Mouse (Mus musculus): Measurements from ENCODE around the gene Ggta1.

Gene Ggta1

DNA sequence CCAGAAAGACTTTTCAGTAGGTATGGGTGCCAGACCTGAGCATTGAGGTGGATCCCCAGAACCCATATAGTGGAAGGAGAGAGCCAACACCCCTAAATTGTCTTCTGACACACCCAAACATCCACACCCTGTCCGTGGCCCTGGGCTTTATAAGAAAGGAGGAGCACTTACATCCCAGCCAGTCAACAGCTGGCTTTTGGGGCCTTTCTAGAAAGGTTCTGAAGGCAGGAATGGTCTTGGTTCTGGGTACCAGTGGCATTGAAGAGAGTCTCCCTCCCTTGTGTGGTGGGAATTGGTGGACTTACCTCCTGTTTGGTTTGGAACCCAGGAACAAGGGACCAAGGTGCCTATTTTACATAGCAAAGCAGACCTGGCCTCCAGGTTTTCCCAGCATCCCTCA is 56.4 kb downstream of the Ggta1 start:
- no peak for DNase-seq (ENCODE audit: low spot score in 2 of 2)

GRCm38 (mm10) chr2:35402391-35402790 is 60.6 kb downstream of the Ggta1 start:
- no peak for DNase-seq (ENCODE audit: low spot score in 2 of 2)

DNA sequence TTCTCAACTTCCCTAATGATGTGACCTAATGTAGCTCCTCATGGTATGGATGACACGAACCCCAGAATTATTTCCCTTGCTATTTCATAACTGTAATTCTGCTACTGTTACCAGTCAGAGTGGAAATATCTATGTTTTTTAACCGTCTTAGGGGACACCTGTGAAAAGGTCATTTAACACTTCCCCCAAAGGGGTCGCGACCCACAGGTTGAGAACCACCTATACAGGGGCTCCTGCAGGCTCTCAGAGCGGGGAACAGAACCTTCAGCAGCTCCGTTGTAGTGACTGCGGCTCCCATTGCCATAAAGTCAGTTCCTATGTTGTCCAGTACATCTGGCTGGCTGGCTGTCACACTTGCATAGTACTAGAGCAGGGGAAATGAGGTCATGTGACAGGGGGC is 62.3 kb downstream of the Ggta1 start:
- DNase-seq (ENCODE audit: low spot score in 2 of 2), result no peak

DNA sequence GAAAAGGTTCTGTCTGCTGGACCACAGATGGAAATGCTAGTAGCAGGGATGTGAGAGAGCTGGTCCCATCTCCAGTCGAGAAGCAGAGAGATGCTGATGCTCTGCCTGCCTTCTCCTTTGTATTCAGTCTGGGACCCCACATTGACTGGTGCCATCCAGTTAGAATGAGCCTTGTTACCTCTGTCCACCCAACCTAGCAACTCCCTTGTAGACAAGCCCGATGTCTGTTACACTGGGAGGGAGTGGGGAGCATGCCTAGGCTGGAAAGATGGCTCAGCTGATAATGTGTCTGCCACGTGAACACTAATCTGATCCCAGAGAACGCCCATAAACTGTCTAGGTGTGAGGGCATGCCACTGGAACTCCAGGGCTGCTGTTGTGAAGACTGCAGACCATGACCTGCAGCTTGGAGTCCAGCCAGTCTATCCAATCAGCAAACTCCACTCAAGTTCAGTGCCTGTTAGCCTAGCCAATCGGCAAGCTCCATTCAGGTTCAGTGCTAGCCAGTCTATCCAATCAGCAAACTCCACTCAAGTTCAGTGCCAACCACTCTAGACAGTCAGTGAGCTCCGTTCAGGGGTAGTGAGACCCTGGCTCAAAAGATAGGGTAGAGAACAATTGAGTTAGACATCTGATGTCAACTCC is 64.7 kb downstream of the Ggta1 start:
- no peak for DNase-seq (ENCODE audit: low spot score in 2 of 2)

GRCm38 (mm10) chr2:35397590-35398173 is 65.3 kb downstream of the Ggta1 start:
- peak; percentile 39 to 71 for DNase-seq (ENCODE audit: low spot score in 2 of 2)

DNA sequence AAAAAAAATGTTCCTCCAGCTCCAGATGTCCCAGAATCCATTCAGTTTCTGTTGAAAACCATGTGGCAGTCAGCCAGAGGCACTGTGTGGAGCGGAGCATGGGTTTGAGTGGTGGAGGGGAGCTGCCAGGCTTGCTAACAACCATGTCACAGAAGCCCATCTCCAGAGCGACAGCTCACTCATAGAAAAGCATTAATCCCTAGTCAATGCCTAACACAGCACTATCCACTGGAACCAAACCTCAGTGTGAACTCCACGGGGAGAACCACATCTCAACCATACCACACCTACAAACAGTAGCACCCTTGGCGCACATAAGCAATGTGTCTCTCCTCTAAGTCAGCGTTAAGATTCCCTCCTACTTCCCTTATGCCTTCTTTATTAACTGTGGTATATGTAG is 65.9 kb downstream of the Ggta1 start, which contains the start of gene 4930402F06Rik:
TSS of gene 4930402F06Rik (minus strand) at position 80 of the 400 bp plus-strand sequence.
- DNase-seq (ENCODE audit: low spot score in 2 of 2), result peak; percentile 18

- DNase-seq (ENCODE audit: low spot score in 2 of 2), result no peak
Measured at GRCm38 (mm10) chr2:35385441-35385871, 77.6 kb downstream of the Ggta1 start.

GRCm38 (mm10) chr2:35379306-35379705 is 83.7 kb downstream of the Ggta1 start:
- no peak for DNase-seq (ENCODE audit: low spot score in 2 of 2)

DNA sequence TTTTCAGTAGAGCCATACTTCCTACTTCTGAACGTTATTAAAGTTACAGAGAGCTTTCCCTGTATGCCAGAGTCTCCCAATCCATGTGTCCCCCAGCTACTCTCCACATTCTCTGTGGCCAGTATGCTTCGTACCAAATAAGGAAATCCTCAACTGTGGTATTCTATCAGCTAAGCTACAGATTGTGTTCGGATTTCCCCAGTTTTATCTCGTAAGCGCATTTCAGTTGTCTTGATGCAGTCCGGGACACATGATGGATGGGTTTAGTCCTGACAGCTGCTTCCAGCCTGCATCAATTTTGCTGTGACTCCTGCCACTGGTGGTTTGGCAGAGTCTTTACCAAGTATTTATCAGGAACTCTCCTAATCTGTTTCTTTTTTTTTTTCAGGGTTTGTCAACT is 85.4 kb downstream of the Ggta1 start:
- DNase-seq (ENCODE audit: low spot score in 2 of 2), result no peak

GRCm38 (mm10) chr2:35373003-35373402 is 90.0 kb downstream of the Ggta1 start:
- DNase-seq (ENCODE audit: low spot score in 2 of 2), result no peak

DNA sequence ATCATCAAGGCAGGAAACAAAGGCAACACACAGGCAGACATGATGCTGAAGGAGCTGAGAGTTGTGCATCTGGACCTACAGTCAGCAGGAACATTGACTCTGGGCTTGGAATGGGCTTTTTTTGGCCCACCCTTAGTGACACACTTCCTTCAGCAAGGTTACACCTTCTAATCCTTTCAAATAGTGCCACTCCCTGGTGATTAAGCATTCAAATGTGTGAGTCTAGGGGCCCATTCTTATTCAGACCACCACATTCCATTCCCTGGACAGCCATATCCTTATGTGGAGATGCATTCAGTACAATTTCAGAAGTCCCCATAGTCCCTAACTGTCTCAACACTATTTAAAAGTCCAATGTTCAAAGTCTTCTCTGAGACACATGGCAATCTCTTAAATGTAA is 92.3 kb downstream of the Ggta1 start:
- DNase-seq (ENCODE audit: low spot score in 2 of 2), result no peak

- DNase-seq (ENCODE audit: low spot score in 2 of 2), result no peak
Measured at GRCm38 (mm10) chr2:35367629-35368028, 95.4 kb downstream of the Ggta1 start, which contains the start of gene 4930568D16Rik. TSS of gene 4930568D16Rik (minus strand) at chr2:35367729.

Data from frontal cortex, postnatal 10 days (tissue).